Mouse (Mus musculus) E14TG2a.4 (cell line): ENCODE measurements around the gene Pitx1.

Source experiments
- H3K27me3 ChIP-seq: 2 replicates; pipeline ENCODE4 v1.6.1; 2014; ENCODE audit warnings: low read length, control low read depth; ENCODE audit not compliant: insufficient read depth
- H3K36me3 ChIP-seq: 2 replicates; pipeline ENCODE4 v1.6.1; 2014; ENCODE audit warnings: low read length, control low read depth; ENCODE audit not compliant: insufficient read depth
- H3K4me1 ChIP-seq: replicated peaks from 2 replicates; pipeline ENCODE4 v1.6.1; 2014; ENCODE audit warnings: low read depth, low read length, control low read depth
- H3K4me3 ChIP-seq: replicated peaks from 2 replicates; pipeline ENCODE4 v1.5.1; 2014; ENCODE audit warnings: mild to moderate bottlenecking, low read length
- H3K9me3 ChIP-seq: 2 replicates; pipeline ENCODE4 v1.6.1; 2014; ENCODE audit warnings: low read length, control low read depth
- CTCF ChIP-seq: conservative IDR thresholded peaks from 2 replicates; pipeline ENCODE4 v1.5.1; 2014; ENCODE audit warnings: low read length
- NANOG ChIP-seq: IDR thresholded peaks from 2 replicates; pipeline ENCODE4 v1.6.1; 2014; ENCODE audit warnings: borderline replicate concordance, low read length, mixed read lengths
- POU5F1 ChIP-seq: IDR thresholded peaks from 2 replicates; pipeline ENCODE4 v1.6.1; 2014; ENCODE audit warnings: low read length, borderline replicate concordance

Gene Pitx1

GRCm38 (mm10) chr13:55829018-55829655 is 6.9 kb downstream of the Pitx1 start:
- TF ChIP-seq NANOG (no peak), POU5F1 (no peak), CTCF (no peak)
- Histone ChIP-seq H3K36me3 (no peaks in the 10 kb centered on the region), H3K4me1 (peaks cover 48% of the 10 kb centered on the region), H3K27me3 (peaks cover 94% of the 10 kb centered on the region), H3K9me3 (no peaks in the 10 kb centered on the region; the same call in 1 of the 2 replicates), H3K4me3 (0 out of 2 replicates have a peak overlapping the region, but pooled peaks have one; percentile 24)

- H3K4me1 ChIP-seq: peaks cover 48% of the 10 kb centered on the region
- peak overlapping the region; percentile 24; the same call in 1 of the 2 replicates for H3K4me3 ChIP-seq
- no peaks in the 10 kb centered on the region for H3K36me3 ChIP-seq
- H3K27me3 ChIP-seq: peaks cover 94% of the 10 kb centered on the region
- TF ChIP-seq CTCF (no peak), POU5F1 (no peak), NANOG (no peak)
- no peaks in the 10 kb centered on the region; the same call in 1 of the 2 replicates for H3K9me3 ChIP-seq
Measured at GRCm38 (mm10) chr13:55828141-55829017, 7.6 kb downstream of the Pitx1 start.

- H3K4me3 ChIP-seq: peak overlapping the region; percentile 24; the same call in 1 of the 2 replicates
- H3K4me1 ChIP-seq: peaks cover 48% of the 10 kb centered on the region
- no peaks in the 10 kb centered on the region; the same call in 1 of the 2 replicates for H3K9me3 ChIP-seq
- H3K27me3 ChIP-seq: peaks cover 94% of the 10 kb centered on the region
- no peak for TF ChIP-seq NANOG
- TF ChIP-seq CTCF: no peak
- no peak for TF ChIP-seq POU5F1
- H3K36me3 ChIP-seq: no peaks in the 10 kb centered on the region
Measured at GRCm38 (mm10) chr13:55827679-55828140, 8.3 kb downstream of the Pitx1 start.

DNA sequence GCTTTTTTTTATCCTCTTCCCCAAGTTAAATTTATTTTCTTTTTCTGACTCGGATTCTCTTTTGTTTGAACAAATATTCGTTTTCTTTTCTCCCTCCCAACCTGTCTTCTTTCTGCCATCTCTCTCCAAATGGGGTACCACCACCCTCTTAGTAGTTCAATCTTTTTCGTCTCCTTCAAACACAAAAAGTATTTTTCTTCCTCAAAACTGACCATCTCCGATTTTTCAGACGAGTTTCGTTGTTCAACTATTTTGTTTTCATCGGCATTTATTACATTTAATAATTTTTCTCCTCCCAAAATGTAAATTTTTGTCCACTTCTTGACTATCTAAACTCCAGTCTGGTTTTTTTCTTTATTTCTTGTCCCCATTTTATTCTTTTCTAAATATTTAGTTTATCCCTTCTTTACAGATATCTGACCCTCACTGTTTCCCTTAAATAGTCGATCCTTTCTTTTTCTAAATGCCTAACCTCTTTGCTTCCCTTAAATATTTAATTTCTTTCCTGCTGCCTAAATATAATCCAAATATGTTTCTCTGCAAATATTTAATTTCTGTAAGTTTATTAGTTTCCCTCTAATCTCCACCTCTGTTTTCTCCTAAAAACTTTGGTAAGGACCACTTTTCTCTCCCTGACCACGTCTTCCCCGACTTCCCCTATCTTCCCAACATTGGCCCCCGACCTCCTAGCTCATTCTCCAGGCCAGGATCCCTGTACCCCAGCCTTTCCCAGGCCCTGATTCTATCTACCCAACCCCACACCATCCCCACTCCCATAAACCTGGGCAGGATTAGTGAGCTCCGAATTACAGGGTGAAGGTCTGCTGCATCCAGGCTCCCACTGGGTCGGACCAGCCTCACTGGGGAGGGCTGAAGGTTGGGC is 9.0 kb downstream of the Pitx1 start:
- Histone ChIP-seq H3K36me3 (no peaks in the 10 kb centered on the region), H3K27me3 (peaks cover 92% of the 10 kb centered on the region), H3K9me3 (peaks cover 2% of the 10 kb centered on the region; the same call in 1 of the 2 replicates), H3K4me1 (peaks cover 46% of the 10 kb centered on the region), H3K4me3 (no peak overlapping the region)
- TF ChIP-seq CTCF (no peak), POU5F1 (no peak), NANOG (no peak)

- H3K27me3 ChIP-seq: peaks cover 94% of the 10 kb centered on the region
- no peaks in the 10 kb centered on the region for H3K36me3 ChIP-seq
- H3K4me3 ChIP-seq: peak overlapping the region; percentile 52
- H3K9me3 ChIP-seq: peaks cover 8% of the 10 kb centered on the region; the same call in 1 of the 2 replicates
- no peak for TF ChIP-seq CTCF
- TF ChIP-seq POU5F1: no peak
- no peak for TF ChIP-seq NANOG
- peaks cover 39% of the 10 kb centered on the region for H3K4me1 ChIP-seq
Measured at GRCm38 (mm10) chr13:55826008-55826671, 9.9 kb downstream of the Pitx1 start.

DNA sequence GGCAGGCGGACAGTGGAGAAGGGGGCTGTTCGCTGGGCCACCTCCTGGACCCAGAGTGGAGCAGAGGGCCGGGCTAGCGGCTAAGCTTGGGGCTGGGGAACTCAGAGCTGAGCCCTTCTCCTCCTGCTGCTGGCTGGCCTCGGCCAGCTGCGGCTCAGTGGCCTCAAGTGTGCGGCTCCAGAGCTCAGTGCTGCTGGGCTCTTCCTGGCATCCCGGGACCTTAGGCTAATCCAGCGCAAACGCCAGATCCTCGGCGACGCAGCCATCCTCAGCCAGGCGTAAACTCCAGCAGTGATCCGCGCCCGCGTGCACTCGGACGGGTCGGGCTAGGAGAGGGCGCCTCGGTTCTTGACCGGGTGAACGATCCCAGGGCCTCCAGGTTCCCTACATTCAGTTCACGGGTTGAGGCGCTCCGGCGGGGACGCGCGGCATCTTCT is 10.7 kb downstream of the Pitx1 start:
- Histone ChIP-seq H3K36me3 (no peaks in the 10 kb centered on the region), H3K4me1 (peaks cover 37% of the 10 kb centered on the region), H3K4me3 (peak overlapping the region; percentile 52), H3K27me3 (peaks cover 90% of the 10 kb centered on the region), H3K9me3 (peaks cover 8% of the 10 kb centered on the region; the same call in 1 of the 2 replicates)
- TF ChIP-seq POU5F1 (no peak), NANOG (no peak), CTCF (no peak)

DNA sequence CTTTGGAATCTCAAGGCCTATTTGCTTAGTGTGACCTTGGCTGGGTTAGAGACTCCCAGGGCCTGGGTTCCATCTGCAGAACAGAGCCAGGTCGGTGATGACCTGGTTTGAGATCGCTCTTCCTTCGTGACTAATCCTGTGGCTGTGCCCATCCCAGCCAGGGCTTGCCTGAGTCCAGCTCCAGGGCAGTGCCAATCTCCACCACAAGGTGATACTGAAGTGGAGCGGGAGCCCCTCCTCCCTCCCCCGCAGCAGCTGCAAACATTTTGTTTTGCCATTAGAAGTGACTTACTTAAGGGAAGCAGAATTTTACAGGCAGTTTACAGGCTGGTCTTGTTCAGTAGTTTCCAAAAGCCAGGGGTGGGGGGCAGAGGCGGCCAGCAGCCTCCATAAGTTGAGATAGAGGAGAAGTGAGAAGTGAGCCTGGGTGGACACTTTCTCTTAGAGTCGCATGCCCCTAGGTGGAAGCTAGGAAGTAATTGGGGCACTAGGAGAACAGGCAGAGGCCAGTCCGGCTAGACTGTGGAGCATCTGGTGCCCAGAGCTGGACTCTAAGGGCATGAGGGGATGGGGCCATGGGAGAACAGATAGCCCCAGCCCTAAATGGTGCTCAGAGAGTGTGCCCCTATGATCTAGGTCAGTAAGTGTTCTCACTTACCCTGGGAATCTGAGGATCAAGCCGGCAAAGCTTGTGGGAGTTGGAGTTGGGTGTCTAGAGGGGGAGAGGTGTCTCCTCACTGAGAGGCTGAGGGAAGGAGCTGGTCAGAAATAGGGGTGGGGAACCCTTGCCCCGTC is 11.6 kb downstream of the Pitx1 start:
- H3K4me3 ChIP-seq: no peak overlapping the region
- TF ChIP-seq POU5F1: no peak
- no peak for TF ChIP-seq NANOG
- peak; percentile 7; the same call in 1 of the 2 replicates for TF ChIP-seq CTCF
- H3K4me1 ChIP-seq: peaks cover 30% of the 10 kb centered on the region
- H3K9me3 ChIP-seq: peaks cover 8% of the 10 kb centered on the region; the same call in 1 of the 2 replicates
- H3K36me3 ChIP-seq: no peaks in the 10 kb centered on the region
- peaks cover 86% of the 10 kb centered on the region for H3K27me3 ChIP-seq
